Comparison of ENCODE assay signal across 9 mouse cellular contexts in the genomic region with DNA sequence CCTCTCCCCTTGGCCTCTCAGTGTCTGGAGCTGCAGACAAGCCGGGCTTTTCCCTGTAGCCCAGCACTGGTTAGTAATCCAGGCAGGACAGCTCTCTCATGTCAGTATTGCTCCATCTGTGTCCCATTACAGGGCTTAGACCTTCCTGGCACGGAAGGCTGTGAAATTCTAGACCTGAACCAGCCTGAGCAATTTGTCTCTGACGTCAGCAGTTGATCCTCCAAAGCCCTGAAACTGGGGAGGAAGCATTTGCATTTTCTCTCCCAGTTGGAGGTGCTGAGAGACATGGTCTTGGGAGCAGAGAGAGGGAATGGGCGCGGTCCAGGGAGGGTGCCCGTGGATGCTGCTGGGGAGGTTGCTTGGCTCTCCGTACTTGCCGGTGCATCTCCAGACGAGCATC. TPM values are rescaled to one million over a fixed set of nuclear protein-coding genes. Genes with fewer than 3 reads are reported as not detected.
A peak's percentile ranks its signal among the peaks of the same experiment; 100 is the strongest.
DNase-seq lines count a peak whose midpoint lies in the region; ATAC-seq and TF ChIP-seq lines count a peak whose summit lies in the region.
"Had no signal": no experiment of that assay in that cellular context is flagged by ENCODE, and none has a peak within 500 bp of the region (broad histone marks: within the 10 kb centered on the region; RNA-seq: fewer than 3 reads in every experiment).

No protein-coding gene starts in this region.

- H3K9ac ChIP-seq in kidney, postnatal 0 days (ENCODE audit: low read depth, low read length): no peak overlapping the region
- H3K9ac ChIP-seq in neural tube, embryonic 11.5 days (ENCODE audit: low read length): no peak overlapping the region

- H3K4me3 ChIP-seq in kidney, postnatal 0 days (replicated peaks; ENCODE audit: low read depth, low read length): no peak overlapping the region
- peak overlapping the region; percentile 46 for H3K4me3 ChIP-seq in gastrocnemius, adult 2 months
- H3K4me3 ChIP-seq in neural tube, embryonic 11.5 days (ENCODE audit: low read depth, low read length): no peak overlapping the region

- no peak overlapping the region for H3K27ac ChIP-seq in kidney, postnatal 0 days
- H3K27ac ChIP-seq in gastrocnemius, adult 2 months: peak overlapping the region; percentile 75
- no peak overlapping the region for H3K27ac ChIP-seq in neural tube, embryonic 11.5 days (ENCODE audit: low read depth, low read length)

- no peaks in the 10 kb centered on the region for H3K36me3 ChIP-seq in kidney, postnatal 0 days (ENCODE audit: insufficient read depth, low read length)
- H3K36me3 ChIP-seq in neural tube, embryonic 11.5 days (ENCODE audit: control insufficient read depth, insufficient read depth, low read length): no peaks in the 10 kb centered on the region

- no peaks in the 10 kb centered on the region for H3K9me3 ChIP-seq in kidney, postnatal 0 days (replicated peaks; ENCODE audit: low read length)
- no peaks in the 10 kb centered on the region for H3K9me3 ChIP-seq in neural tube, embryonic 11.5 days (ENCODE audit: control insufficient read depth, low read length)

- peak; percentile 67 for DNase-seq in kidney, postnatal 0 days (ENCODE audit: low spot score)
- no peak for DNase-seq in kidney, postnatal 10 days
- peak; percentile 87 for DNase-seq in embryo, embryonic 10 days (ENCODE audit: low spot score)
- peak; percentile 84 for DNase-seq in gastrocnemius, adult 2 months
- peak; percentile 46 for DNase-seq in neural tube, embryonic 11.5 days (ENCODE audit: low spot score)
- no peak for DNase-seq in right cerebral cortex, adult 2 months (ENCODE audit: low spot score in 2 of 2)
- no peak for DNase-seq in Muller cell, postnatal 12 days (ENCODE audit: inconsistent ontology term)

- no peak overlapping the region for H3K4me2 ChIP-seq in kidney, postnatal 0 days (ENCODE audit: low read length)
- no peak overlapping the region for H3K4me2 ChIP-seq in neural tube, embryonic 11.5 days (ENCODE audit: low read depth)

- no peaks in the 10 kb centered on the region for H3K4me1 ChIP-seq in kidney, postnatal 0 days (replicated peaks; ENCODE audit: insufficient read depth, low read length)
- H3K4me1 ChIP-seq in neural tube, embryonic 11.5 days (ENCODE audit: control insufficient read depth, insufficient read depth, low read length): no peaks in the 10 kb centered on the region

- no peak for TF ChIP-seq CTCF in kidney, postnatal 0 days (IDR thresholded peaks at IDR 0.05; ENCODE audit: low read depth)
- no peak for TF ChIP-seq CTCF in gastrocnemius, adult 2 months (IDR thresholded peaks at IDR 0.05)

- 0 out of 2 replicates have a peak, but pooled peaks have one; percentile 40 for ATAC-seq in kidney, postnatal 0 days (replicated peaks; ENCODE audit: low FRiP score, low read depth)
- no peak for ATAC-seq in neural tube, embryonic 11.5 days (ENCODE audit: insufficient read depth, low FRiP score, low TSS enrichment)

- 18% methylated on average over 9 of the region's 9 CpGs for WGBS in kidney, postnatal 0 days
- 40% methylated on average over 9 of the region's 9 CpGs for WGBS in neural tube, embryonic 11.5 days

- no peaks in the 10 kb centered on the region for H3K27me3 ChIP-seq in kidney, postnatal 0 days (ENCODE audit: insufficient read depth, low read length)
- no peaks in the 10 kb centered on the region for H3K27me3 ChIP-seq in neural tube, embryonic 11.5 days (ENCODE audit: control insufficient read depth, insufficient read depth, low read length)

- intact Hi-C loops in gastrocnemius, adult 2 months (cut with DNase I): loop anchor here (2.0 kb wide), 1 partner anchor 18 kb away; a partner anchor contains a TSS

RNA-seq across cellular contexts. Expression of a gene that starts 19.0 kb away (rescaled TPM):
- 0.09 and 0.15 TPM in 2 replicates for polyA plus RNA-seq in kidney, postnatal 0 days (2015; fragmentation: Nextera tagmentation; extraction: Ambion mirVana)
- 10 to 100 TPM; 27.1 to 39.4 TPM for total RNA-seq in gastrocnemius, adult 2 months (2021)
- polyA plus RNA-seq in neural tube, embryonic 11.5 days (2014; fragmentation: Nextera tagmentation; extraction: Ambion mirVana): 0.48 and 1.1 TPM in 2 replicates
- total RNA-seq: MEL had no signal
- polyA plus RNA-seq: gonadal fat pad, adult 2 months had no signal

RNA-seq across cellular contexts. Expression of a gene that starts 31.2 kb away (rescaled TPM):
- 49.4 and 49.9 TPM in 2 replicates for polyA plus RNA-seq in kidney, postnatal 0 days (2015; fragmentation: Nextera tagmentation; extraction: Ambion mirVana)
- total RNA-seq in gastrocnemius, adult 2 months (2021): 1 to 10 TPM; 4.5 to 7.7 TPM
- 140 and 147 TPM in 2 replicates for polyA plus RNA-seq in neural tube, embryonic 11.5 days (2014; fragmentation: Nextera tagmentation; extraction: Ambion mirVana)
- total RNA-seq: MEL had no signal

Comparison
In these comparisons a context has a peak if more than half of its experiments do, and no peak if none do; other contexts are left out.
1. DNase-seq: peak in kidney, postnatal 0 days (single experiment), embryo, embryonic 10 days (single experiment), gastrocnemius, adult 2 months (single experiment) and neural tube, embryonic 11.5 days (single experiment); none in kidney, postnatal 10 days (single experiment), right cerebral cortex, adult 2 months (0 of 2) and Muller cell, postnatal 12 days (single experiment).